Mouse (Mus musculus) olfactory bulb, adult 2 months (tissue): ENCODE data around the gene Pgf.

Experiments
- CTCF ChIP-seq: fragments of 200-500 bp; IDR thresholded peaks from 2 replicates; pipeline ENCODE4 v1.5.1; 2012; ENCODE audit warnings: low read depth, mild to moderate bottlenecking, low read length, moderate library complexity; ENCODE audit not compliant: insufficient read depth
- POLR2A ChIP-seq: fragments of 200-500 bp; IDR thresholded peaks from 2 replicates; pipeline ENCODE4 v1.6.1; 2012; ENCODE audit warnings: mild to moderate bottlenecking, low read depth, low read length, moderate library complexity; ENCODE audit not compliant: insufficient read depth

- TF ChIP-seq POLR2A (no peak), CTCF (no peak)
These were observed 27.8 kb upstream of the Pgf start for GRCm38 (mm10) chr12:85205425-85205824.
